Mouse (Mus musculus) ES-E14 (cell line): ENCODE data around the gene Il33.

Source experiments
- CHD2 ChIP-seq: IDR thresholded peaks from 2 replicates; pipeline ENCODE4 v1.6.1; 2014; ENCODE audit warnings: mild to moderate bottlenecking, low read depth, low read length, inconsistent platforms
- HCFC1 ChIP-seq: IDR thresholded peaks from 2 replicates; pipeline ENCODE4 v1.6.1; 2012; ENCODE audit warnings: low read length, inconsistent platforms, borderline replicate concordance; ENCODE audit not compliant: insufficient read depth
- ZNF384 ChIP-seq: IDR thresholded peaks from 2 replicates; pipeline ENCODE4 v1.6.1; 2012; ENCODE audit warnings: low read depth, low read length, inconsistent platforms

DNA sequence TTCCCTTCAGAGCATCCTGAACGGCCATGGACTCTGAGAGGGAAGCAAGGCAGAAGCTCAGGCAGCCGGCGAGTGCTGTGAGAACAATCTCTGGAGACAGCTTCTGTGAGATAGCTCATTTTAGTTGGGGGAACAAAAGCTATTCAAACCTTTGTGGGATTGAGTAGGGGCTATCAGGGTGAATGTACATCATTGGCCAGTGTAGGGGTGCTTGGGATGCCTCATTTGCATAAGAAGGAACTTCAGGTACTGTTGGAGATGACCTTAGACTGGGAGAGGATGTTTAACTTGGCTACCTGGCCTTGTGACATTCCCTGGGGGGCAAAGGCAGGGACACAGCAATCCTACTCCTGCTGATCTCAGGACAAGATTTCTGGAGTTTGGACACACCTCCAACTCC, 81.5 kb downstream of the Il33 start:
- no peak for TF ChIP-seq HCFC1
- TF ChIP-seq CHD2 = no peak
- TF ChIP-seq ZNF384 = no peak
